Mouse (Mus musculus) adrenal gland, postnatal 36 days (tissue): ENCODE results near the gene Acot7. TPM values are rescaled to one million over a fixed set of nuclear protein-coding genes. Genes with fewer than 3 reads are reported as not detected.

ENCODE experiments used
- DNase-seq, 2 experiments: peaks; one replicate each; pipeline ENCODE4 v3.0.0; 2021; ENCODE audit warnings: mixed read lengths in 1 of 2
- long read RNA-seq, 2 experiments: library from polyadenylated mRNA; stranded (forward); transcript quantifications; one replicate each; pipeline ENCODE4 v2.0.0; 2021; ENCODE audit warnings: borderline sequencing depth in 2 of 2
- total RNA-seq, 2 experiments: library from RNA; stranded (reverse); gene quantifications; 2 replicates each; pipeline ENCODE4 v1.2.3; 2021

Acot7 gene
- 10 to 100 TPM; 37.1 to 53.6 TPM for total RNA-seq
- long read RNA-seq, experiment 1, transcript Acot7-202 (9 exons, 1,457 nt) = major isoform, 51 of 61 reads
- long read RNA-seq, experiment 1, partial matches to known transcripts = 3 of 61 reads
- long read RNA-seq, experiment 1, other reads (novel, unspliced or antisense) = 3 of 61 reads
- long read RNA-seq, experiment 2, transcript Acot7-202 (9 exons, 1,457 nt) = major isoform, 35 of 39 reads
- long read RNA-seq, experiment 2, partial matches to known transcripts = 3 of 39 reads
- long read RNA-seq, experiment 2, other reads (novel, unspliced or antisense) = 1 of 39 reads

GRCm38 (mm10) chr4:152177537-152178343, at the start of gene Acot7:
Gene Acot7 (plus strand): TSS chr4:152178134.
- DNase-seq = peak; percentile 94 to 97

GRCm38 (mm10) chr4:152128784-152129183, 49.1 kb upstream of the Acot7 start:
- DNase-seq = no peak

- no peak for DNase-seq
Observed at GRCm38 (mm10) chr4:152129395-152129930, 48.5 kb upstream of the Acot7 start.

GRCm38 (mm10) chr4:152130771-152131653, 46.9 kb upstream of the Acot7 start:
- DNase-seq = peak; percentile 64 to 79

GRCm38 (mm10) chr4:152131809-152132771, 45.8 kb upstream of the Acot7 start:
- no peak for DNase-seq

- DNase-seq = no peak
Observed at GRCm38 (mm10) chr4:152132772-152133169, 45.2 kb upstream of the Acot7 start.

- DNase-seq = no peak
Observed at GRCm38 (mm10) chr4:152133213-152133612, 44.7 kb upstream of the Acot7 start.

GRCm38 (mm10) chr4:152134507-152134906, 43.4 kb upstream of the Acot7 start:
- peak; percentile 45 to 65 for DNase-seq

GRCm38 (mm10) chr4:152135363-152135762, 42.6 kb upstream of the Acot7 start:
- no peak for DNase-seq

- DNase-seq = peak in 1 of 2 experiments; percentile 57
Observed at GRCm38 (mm10) chr4:152136112-152136875, 41.6 kb upstream of the Acot7 start.

- DNase-seq = no peak
Observed at GRCm38 (mm10) chr4:152136876-152137250, 41.1 kb upstream of the Acot7 start.

GRCm38 (mm10) chr4:152138497-152139260, 39.3 kb upstream of the Acot7 start:
- DNase-seq = peak; percentile 92 to 94

GRCm38 (mm10) chr4:152140441-152140840, 37.5 kb upstream of the Acot7 start:
- peak; percentile 50 to 62 for DNase-seq

GRCm38 (mm10) chr4:152141521-152142135, 36.3 kb upstream of the Acot7 start:
- no peak for DNase-seq

- DNase-seq = no peak
Observed at GRCm38 (mm10) chr4:152143632-152144031, 34.3 kb upstream of the Acot7 start.

GRCm38 (mm10) chr4:152145473-152145872, 32.5 kb upstream of the Acot7 start:
- DNase-seq = no peak

GRCm38 (mm10) chr4:152146033-152146827, 31.7 kb upstream of the Acot7 start:
- DNase-seq = no peak

GRCm38 (mm10) chr4:152150546-152150945, 27.4 kb upstream of the Acot7 start:
- DNase-seq = no peak
